Mouse (Mus musculus) liver, embryonic 16.5 days (tissue): Measurements from ENCODE around the gene Ankef1. TPM values are rescaled to one million over a fixed set of nuclear protein-coding genes. Genes with fewer than 3 reads are reported as not detected.

Experiments
- ATAC-seq: fragments of 200-750 bp; cut with Nextera tagmentation; 2 replicates; pipeline ENCODE4 v1.8.0; 2017; ENCODE audit warnings: low read depth, mild to moderate bottlenecking, moderate number of reproducible peaks, moderate library complexity
- H3K27ac ChIP-seq: fragments of 300-500 bp; sonication (generic); 2 replicates; pipeline ENCODE4 v1.5.1; 2014; ENCODE audit warnings: mild to moderate bottlenecking, low read length
- H3K27me3 ChIP-seq: fragments of 300-500 bp; sonication (generic); 2 replicates; pipeline ENCODE4 v1.6.1; 2014; ENCODE audit warnings: low read depth, low read length, mixed read lengths; ENCODE audit not compliant: control insufficient read depth, insufficient read depth
- H3K36me3 ChIP-seq: fragments of 300-500 bp; sonication (generic); 2 replicates; pipeline ENCODE4 v1.6.1; 2014; ENCODE audit warnings: mild to moderate bottlenecking; ENCODE audit not compliant: control insufficient read depth, insufficient read depth
- H3K4me1 ChIP-seq: fragments of 300-500 bp; sonication (generic); 2 replicates; pipeline ENCODE4 v1.6.1; 2014; ENCODE audit warnings: low read depth, low read length, mixed read lengths; ENCODE audit not compliant: control insufficient read depth
- H3K4me2 ChIP-seq: fragments of 300-500 bp; sonication (generic); 2 replicates; pipeline ENCODE4 v1.6.1; 2014; ENCODE audit warnings: low read depth, low read length, mixed read lengths
- H3K4me3 ChIP-seq: fragments of 300-500 bp; sonication (generic); 2 replicates; pipeline ENCODE4 v1.5.1; 2014; ENCODE audit warnings: low read depth, mild to moderate bottlenecking, low read length
- H3K9ac ChIP-seq: fragments of 300-500 bp; sonication (generic); 2 replicates; pipeline ENCODE4 v1.6.1; 2014; ENCODE audit warnings: low read depth, low read length
- H3K9me3 ChIP-seq: fragments of 300-500 bp; sonication (generic); replicated peaks from 2 replicates; pipeline ENCODE4 v1.6.1; 2016; ENCODE audit warnings: low read length; ENCODE audit not compliant: control insufficient read depth
- WGBS: fragments of 180-500 bp; shearing (Covaris S2); extraction: QIAGEN DNeasy Blood & Tissue Kit; methylation state at CpG from one replicate; pipeline ENCODE4 v1.1.7; 2014; ENCODE audit not compliant: insufficient replicate concordance; 5-methylcytosine and 5-hydroxymethylcytosine counted together
- polyA plus RNA-seq: library from polyadenylated mRNA; unstranded; fragments of >200 nt; fragmentation: Nextera tagmentation; extraction: Ambion mirVana; gene quantifications from 2 replicates; pipeline ENCODE4 v1.2.1, GENCODE M21; 2015

Ankef1 gene
- polyA plus RNA-seq, 1 experiment from 2014 or later = not detected

DNA sequence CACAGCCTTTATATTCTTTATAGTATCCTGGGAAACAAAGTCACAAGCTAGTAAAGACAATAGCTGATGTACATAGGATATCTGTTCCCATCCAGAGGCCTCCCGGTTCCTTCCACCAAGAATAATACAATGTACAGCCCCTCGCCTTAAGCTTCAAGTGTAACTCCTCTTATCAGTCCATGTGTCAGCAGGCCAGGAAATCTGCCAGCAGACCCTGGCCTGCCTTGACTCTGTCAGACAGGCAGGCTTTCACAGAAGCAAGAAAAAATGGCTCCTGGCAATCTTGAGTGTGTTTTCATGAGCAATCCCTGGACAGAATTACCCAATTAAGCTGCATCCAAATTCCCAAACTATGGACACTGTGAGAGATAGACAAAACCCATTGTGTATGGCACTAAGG lies 69.1 kb downstream of the Ankef1 start:
- ATAC-seq = no peak
- Histone ChIP-seq H3K27ac (no peak overlapping the region), H3K36me3 (no peaks in the 10 kb centered on the region), H3K27me3 (no peaks in the 10 kb centered on the region), H3K4me1 (no peaks in the 10 kb centered on the region), H3K4me3 (no peak overlapping the region), H3K9ac (no peak overlapping the region), H3K9me3 (no peaks in the 10 kb centered on the region), H3K4me2 (no peak overlapping the region)
- 38% methylated on average over 2 of the region's 2 CpGs for WGBS

DNA sequence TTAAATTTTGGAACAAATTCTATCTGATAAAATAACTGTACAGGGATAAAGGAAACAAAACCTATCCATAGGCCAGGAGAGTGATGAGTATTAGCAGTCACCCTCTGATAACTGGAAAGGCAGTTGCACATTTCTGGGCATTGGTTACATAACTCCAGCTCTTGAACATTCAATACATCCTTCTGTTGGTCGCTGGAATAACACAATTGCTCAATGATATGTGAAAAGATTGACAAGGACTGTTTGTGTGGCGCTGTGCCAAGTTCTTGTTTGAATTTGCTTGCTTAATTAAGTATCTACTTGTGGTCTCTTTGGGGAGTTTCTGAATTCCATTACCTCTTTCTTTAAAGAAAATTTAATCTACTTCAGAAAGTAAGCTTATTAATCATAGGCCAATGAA lies 81.1 kb downstream of the Ankef1 start:
- Histone ChIP-seq H3K27ac (no peak overlapping the region), H3K36me3 (no peaks in the 10 kb centered on the region), H3K27me3 (no peaks in the 10 kb centered on the region), H3K4me3 (no peak overlapping the region), H3K4me2 (no peak overlapping the region), H3K9ac (no peak overlapping the region), H3K9me3 (no peaks in the 10 kb centered on the region), H3K4me1 (no peaks in the 10 kb centered on the region)
- ATAC-seq = no peak
- 37% methylated on average over 2 of the region's 2 CpGs for WGBS

DNA sequence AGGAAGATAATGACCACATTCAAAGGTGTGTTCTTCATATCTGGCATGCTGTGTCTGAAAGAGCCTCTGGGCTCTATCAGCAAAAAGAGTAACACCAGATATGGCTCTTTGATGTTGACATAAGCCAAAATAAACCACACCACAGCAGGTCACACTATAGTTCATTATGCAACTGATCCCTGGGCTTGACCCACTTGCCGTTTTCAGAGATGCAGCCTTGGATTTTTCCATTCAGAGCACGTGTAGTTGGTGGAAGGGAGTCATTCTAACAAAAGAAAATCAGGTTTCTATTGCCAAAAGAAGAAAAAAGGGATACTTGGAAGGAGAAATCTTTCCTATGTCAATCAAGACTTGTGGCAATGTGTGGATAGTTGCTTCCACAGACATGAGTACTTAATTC lies 87.1 kb downstream of the Ankef1 start:
- 25% methylated on average over 2 of the region's 2 CpGs for WGBS
- ATAC-seq = no peak
- Histone ChIP-seq H3K4me3 (no peak overlapping the region), H3K4me1 (no peaks in the 10 kb centered on the region), H3K9ac (no peak overlapping the region), H3K36me3 (no peaks in the 10 kb centered on the region), H3K4me2 (no peak overlapping the region), H3K9me3 (no peaks in the 10 kb centered on the region), H3K27me3 (no peaks in the 10 kb centered on the region), H3K27ac (no peak overlapping the region)

DNA sequence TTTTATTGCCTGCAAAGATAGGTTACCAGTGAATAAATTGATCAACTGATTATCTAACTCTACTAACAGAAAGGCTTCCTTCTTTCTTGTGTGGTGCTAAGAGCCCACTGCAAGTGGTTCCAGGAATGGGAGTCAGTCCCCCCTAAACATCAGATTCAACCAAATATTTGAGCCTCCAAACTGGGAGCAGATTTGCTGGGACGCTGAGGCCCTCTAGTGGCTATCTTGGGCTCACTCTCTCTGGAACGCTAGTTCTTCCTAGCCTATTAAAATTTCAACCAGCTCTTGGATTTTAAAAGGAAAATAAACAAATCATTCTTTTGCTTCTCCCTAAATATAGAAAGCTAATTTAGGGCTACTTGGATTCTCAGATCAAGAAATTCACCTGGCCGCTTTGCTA lies 94.7 kb downstream of the Ankef1 start:
- no peak for ATAC-seq
- Histone ChIP-seq H3K4me3 (no peak overlapping the region), H3K36me3 (no peaks in the 10 kb centered on the region), H3K9me3 (no peaks in the 10 kb centered on the region), H3K4me2 (no peak overlapping the region), H3K27ac (no peak overlapping the region), H3K27me3 (no peaks in the 10 kb centered on the region), H3K9ac (no peak overlapping the region), H3K4me1 (no peaks in the 10 kb centered on the region)
- WGBS = 21% methylated on average over 3 of the region's 3 CpGs

DNA sequence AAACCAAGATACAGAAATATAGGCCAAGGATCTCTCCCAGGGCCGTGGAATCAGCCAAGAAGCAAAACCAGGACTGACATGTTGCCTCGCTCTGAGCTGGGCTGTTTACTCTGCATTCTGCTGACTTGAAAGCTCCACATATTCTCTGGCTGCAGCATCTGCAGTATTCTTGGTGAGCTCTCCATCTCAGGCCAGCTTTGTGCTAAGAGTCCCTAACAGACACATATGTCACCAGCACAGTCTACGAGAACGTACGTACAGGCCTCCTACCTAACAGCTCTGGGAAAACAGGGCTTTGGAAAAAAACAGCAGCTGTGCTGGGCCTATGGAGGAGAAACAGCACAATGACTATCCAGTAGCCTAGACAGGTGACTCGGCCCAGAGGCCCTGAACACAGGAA lies 97.0 kb downstream of the Ankef1 start:
- WGBS = 64% methylated on average over 6 of the region's 6 CpGs
- no peak for ATAC-seq
- Histone ChIP-seq H3K9ac (no peak overlapping the region), H3K4me2 (no peak overlapping the region), H3K27me3 (no peaks in the 10 kb centered on the region), H3K9me3 (no peaks in the 10 kb centered on the region), H3K27ac (no peak overlapping the region), H3K36me3 (no peaks in the 10 kb centered on the region), H3K4me1 (no peaks in the 10 kb centered on the region), H3K4me3 (no peak overlapping the region)

DNA sequence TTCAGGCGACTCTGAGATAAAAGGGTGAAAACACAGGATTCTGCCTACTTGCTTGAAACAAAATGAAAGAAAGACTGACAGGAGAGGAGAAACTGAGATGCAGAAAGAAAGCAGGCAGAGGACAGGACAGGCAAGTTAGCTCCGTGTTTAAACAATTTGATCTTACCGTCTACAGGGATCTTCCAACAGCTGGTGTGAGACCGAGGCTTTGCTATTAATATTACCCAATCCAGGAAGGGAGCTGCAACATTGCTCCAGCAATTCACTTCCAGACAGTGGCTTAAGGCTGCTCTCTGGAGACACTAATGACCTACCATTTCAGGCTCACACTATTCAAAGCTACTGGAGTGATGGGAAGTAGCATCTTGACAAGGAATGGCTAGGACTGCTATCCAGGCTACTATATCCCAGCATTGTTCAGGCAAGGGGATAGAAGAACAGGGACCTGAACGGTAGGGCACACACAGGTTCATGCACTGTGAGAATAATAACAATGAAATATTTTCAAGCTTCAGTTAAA lies 99.0 kb downstream of the Ankef1 start:
- no peaks in the 10 kb centered on the region for H3K36me3 ChIP-seq
- no peak overlapping the region for H3K4me2 ChIP-seq
- no peak overlapping the region for H3K4me3 ChIP-seq
- no peak for ATAC-seq
- H3K9ac ChIP-seq = no peak overlapping the region
- H3K27ac ChIP-seq = no peak overlapping the region
- 58% methylated on average over 5 of the region's 5 CpGs for WGBS
- no peaks in the 10 kb centered on the region for H3K9me3 ChIP-seq
- no peaks in the 10 kb centered on the region for H3K4me1 ChIP-seq
- no peaks in the 10 kb centered on the region for H3K27me3 ChIP-seq

DNA sequence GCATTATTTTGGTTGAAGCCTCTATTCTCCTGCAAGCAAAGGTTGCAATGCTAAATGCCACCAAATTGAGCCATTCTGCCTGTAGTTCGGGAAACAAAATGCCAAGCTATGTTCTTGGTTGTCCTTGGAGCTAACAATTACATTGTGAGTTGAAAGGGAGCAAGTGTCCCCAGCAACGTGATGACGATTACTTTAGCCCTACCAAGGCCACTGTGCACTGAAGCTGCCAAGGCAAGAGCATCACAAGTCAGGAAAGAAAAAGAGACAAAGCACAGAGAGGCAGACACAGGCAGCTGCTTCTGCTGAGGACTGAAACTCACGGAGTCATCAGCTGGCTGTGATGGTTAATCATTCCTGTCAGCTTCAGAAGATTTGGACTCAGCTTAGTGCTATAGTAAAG lies 99.5 kb downstream of the Ankef1 start:
- no peak overlapping the region for H3K27ac ChIP-seq
- 59% methylated on average over 4 of the region's 4 CpGs for WGBS

More for the DNA sequence above, 99.5 kb downstream of the Ankef1 start:
- no peaks in the 10 kb centered on the region for H3K27me3 ChIP-seq
- H3K4me3 ChIP-seq = no peak overlapping the region
- H3K9me3 ChIP-seq = no peaks in the 10 kb centered on the region
- H3K4me1 ChIP-seq = no peaks in the 10 kb centered on the region
- H3K36me3 ChIP-seq = no peaks in the 10 kb centered on the region
- H3K9ac ChIP-seq = no peak overlapping the region
- ATAC-seq = no peak
- H3K4me2 ChIP-seq = no peak overlapping the region

Other genes starting within 250 kb of the Ankef1 start
- 0.04 TPM in 1 of 2 replicates, not detected in the other for gene Pak7, start 113.9 kb upstream of the Ankef1 start, polyA plus RNA-seq
- 0.07 TPM in 2 replicates for gene Snap25, start 211.5 kb downstream of the Ankef1 start, polyA plus RNA-seq